Mouse (Mus musculus) heart, embryonic 12.5 days (tissue): ENCODE data around the gene 2010003K11Rik. TPM values are rescaled to one million over a fixed set of nuclear protein-coding genes. Genes with fewer than 3 reads are reported as not detected.
"Not testable (repeated sequence)": the region's sequence is repeated elsewhere in the genome, so short reads cannot be mapped to it uniquely, and the experiment has no call there.

Experiments used
- ATAC-seq: fragments of 200-750 bp; cut with Nextera tagmentation; 2 replicates; pipeline ENCODE4 v1.8.0; 2017; ENCODE audit warnings: moderate TSS enrichment, moderate library complexity; ENCODE audit not compliant: insufficient number of reproducible peaks, low FRiP score
- H3K27ac ChIP-seq: fragments of 300-500 bp; sonication (generic); 2 replicates; pipeline ENCODE4 v1.5.1; 2016; ENCODE audit warnings: mild to moderate bottlenecking, moderate library complexity; ENCODE audit not compliant: poor library complexity, severe bottlenecking
- H3K27me3 ChIP-seq: fragments of 300-500 bp; sonication (generic); replicated peaks from 2 replicates; pipeline ENCODE4 v1.6.1; 2016; ENCODE audit warnings: mild to moderate bottlenecking, moderate library complexity
- H3K36me3 ChIP-seq: fragments of 300-500 bp; sonication (generic); 2 replicates; pipeline ENCODE4 v1.6.1; 2016; ENCODE audit warnings: mild to moderate bottlenecking, moderate library complexity
- H3K4me1 ChIP-seq: fragments of 300-500 bp; sonication (generic); replicated peaks from 2 replicates; pipeline ENCODE4 v1.6.1; 2016; ENCODE audit warnings: mild to moderate bottlenecking
- H3K4me2 ChIP-seq: fragments of 300-500 bp; sonication (generic); 2 replicates; pipeline ENCODE4 v1.6.1; 2016; ENCODE audit warnings: mild to moderate bottlenecking, moderate library complexity
- H3K4me3 ChIP-seq: fragments of 300-500 bp; sonication (generic); 2 replicates; pipeline ENCODE4 v1.5.1; 2016; ENCODE audit warnings: mild to moderate bottlenecking
- H3K9ac ChIP-seq: fragments of 300-500 bp; sonication (generic); 2 replicates; pipeline ENCODE4 v1.6.1; 2016; ENCODE audit warnings: mild to moderate bottlenecking, moderate library complexity
- H3K9me3 ChIP-seq: fragments of 300-500 bp; sonication (generic); replicated peaks from 2 replicates; pipeline ENCODE4 v1.6.1; 2016; ENCODE audit warnings: mild to moderate bottlenecking, moderate library complexity
- WGBS: fragments of 180-500 bp; shearing (Covaris S2); methylation state at CpG from one replicate; pipeline ENCODE4 v1.1.7; 2016; 5-methylcytosine and 5-hydroxymethylcytosine counted together
- polyA plus RNA-seq: library from polyadenylated mRNA; unstranded; fragments of >200 nt; fragmentation: Nextera tagmentation; extraction: Ambion mirVana; gene quantifications from 2 replicates; pipeline ENCODE4 v1.2.1, GENCODE M21; 2016

The 2010003K11Rik gene
- polyA plus RNA-seq, 1 experiment from 2014 or later = not detected

GRCm38 (mm10) chr19:4454040-4454439 is 44.3 kb downstream of the 2010003K11Rik start:
- not testable (repeated sequence) for H3K9ac ChIP-seq, H3K4me1 ChIP-seq, H3K9me3 ChIP-seq, H3K4me2 ChIP-seq, H3K27me3 ChIP-seq, H3K4me3 ChIP-seq, H3K36me3 ChIP-seq, ATAC-seq, H3K27ac ChIP-seq
- WGBS = 43% methylated on average over 1 of the region's 1 CpGs

DNA sequence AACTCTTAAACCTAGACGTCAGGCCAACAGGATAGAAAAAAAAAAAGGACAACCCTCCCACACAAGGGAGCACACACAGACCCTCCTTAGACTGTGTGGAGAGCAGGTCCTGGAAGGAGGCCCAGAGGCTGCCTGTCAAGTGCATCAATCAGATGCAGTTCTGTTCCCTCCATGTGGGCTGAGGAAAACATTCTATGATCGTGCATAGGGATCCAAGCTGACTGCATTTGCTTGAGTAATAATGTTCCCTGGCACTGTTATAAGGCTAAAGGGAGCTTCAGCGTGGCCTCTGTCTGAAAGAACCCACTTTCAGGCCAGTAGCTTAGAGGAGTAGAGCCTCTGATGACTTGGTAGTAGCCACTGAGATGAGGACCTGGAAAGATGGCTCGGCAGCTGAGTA is 45.9 kb downstream of the 2010003K11Rik start:
- no peaks in the 10 kb centered on the region for H3K9me3 ChIP-seq
- H3K4me1 ChIP-seq = no peaks in the 10 kb centered on the region
- no peak for ATAC-seq
- 41% methylated on average over 4 of the region's 4 CpGs for WGBS
- H3K27me3 ChIP-seq = 0 out of 2 replicates have a peak, but pooled peaks cover 4% of the 10 kb centered on the region
- H3K4me3 ChIP-seq = no peak overlapping the region
- H3K4me2 ChIP-seq = no peak overlapping the region
- H3K9ac ChIP-seq = no peak overlapping the region
- H3K36me3 ChIP-seq = 0 out of 2 replicates have a peak, but pooled peaks cover 1% of the 10 kb centered on the region
- H3K27ac ChIP-seq = no peak overlapping the region

GRCm38 (mm10) chr19:4451965-4452364 is 46.4 kb downstream of the 2010003K11Rik start:
- Histone ChIP-seq H3K27me3 (0 out of 2 replicates have a peak, but pooled peaks cover 4% of the 10 kb centered on the region), H3K4me2 (no peak overlapping the region), H3K9ac (no peak overlapping the region), H3K36me3 (0 out of 2 replicates have a peak, but pooled peaks cover 2% of the 10 kb centered on the region), H3K4me1 (no peaks in the 10 kb centered on the region), H3K4me3 (no peak overlapping the region), H3K27ac (no peak overlapping the region), H3K9me3 (no peaks in the 10 kb centered on the region)
- WGBS = 33% methylated on average over 5 of the region's 5 CpGs
- no peak for ATAC-seq

DNA sequence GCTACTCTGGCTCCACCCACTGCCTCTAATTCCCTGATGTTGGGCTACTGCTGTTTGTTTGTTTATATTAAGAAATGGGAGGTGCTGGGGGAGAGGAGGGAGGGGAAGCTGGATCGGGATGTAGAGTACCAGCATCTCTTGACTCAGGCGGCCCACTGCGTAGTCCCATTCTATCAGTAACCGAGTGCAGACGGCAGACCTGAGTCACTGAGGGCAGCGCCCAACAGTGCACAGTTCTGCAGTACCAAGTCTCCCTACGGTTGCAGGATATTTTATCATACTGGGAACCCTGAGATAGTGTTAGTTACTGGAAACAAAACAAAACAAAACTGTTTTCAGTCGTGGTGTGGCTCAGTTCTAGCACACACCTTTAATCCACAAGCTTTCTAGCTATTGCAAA is 47.3 kb downstream of the 2010003K11Rik start:
- Histone ChIP-seq H3K9ac (no peak overlapping the region), H3K36me3 (0 out of 2 replicates have a peak, but pooled peaks cover 3% of the 10 kb centered on the region), H3K27me3 (0 out of 2 replicates have a peak, but pooled peaks cover 4% of the 10 kb centered on the region), H3K9me3 (no peaks in the 10 kb centered on the region), H3K4me2 (no peak overlapping the region), H3K4me3 (no peak overlapping the region), H3K27ac (no peak overlapping the region), H3K4me1 (no peaks in the 10 kb centered on the region)
- WGBS = 38% methylated on average over 8 of the region's 8 CpGs
- no peak for ATAC-seq

DNA sequence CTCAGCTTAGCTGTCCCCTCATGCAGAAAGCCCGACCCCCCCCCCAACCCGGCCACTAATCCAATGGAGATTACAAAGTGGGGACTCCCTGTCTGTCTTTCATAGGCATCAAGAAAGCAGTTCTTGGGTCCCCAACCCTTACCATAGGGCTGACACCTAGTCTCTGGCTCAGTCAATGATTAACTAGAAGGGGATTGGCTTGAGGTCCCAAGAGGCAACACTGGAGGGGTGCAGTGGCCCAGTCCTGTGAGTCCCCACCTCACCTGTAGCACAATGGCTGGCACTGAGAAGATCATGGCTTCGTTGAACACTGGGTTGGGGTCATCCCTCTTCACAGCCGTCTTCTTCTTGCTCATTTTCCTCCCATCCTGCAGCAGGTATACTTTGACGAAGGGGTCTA is 47.7 kb downstream of the 2010003K11Rik start:
- H3K36me3 ChIP-seq = peaks cover 7% of the 10 kb centered on the region; the same call in 1 of the 2 replicates
- no peak overlapping the region for H3K27ac ChIP-seq
- H3K27me3 ChIP-seq = 0 out of 2 replicates have a peak, but pooled peaks cover 4% of the 10 kb centered on the region
- H3K9ac ChIP-seq = no peak overlapping the region
- no peaks in the 10 kb centered on the region for H3K4me1 ChIP-seq
- H3K9me3 ChIP-seq = no peaks in the 10 kb centered on the region
- H3K4me2 ChIP-seq = no peak overlapping the region
- no peak for ATAC-seq
- no peak overlapping the region for H3K4me3 ChIP-seq
- WGBS = 64% methylated on average over 5 of the region's 5 CpGs

- H3K36me3 ChIP-seq = peaks cover 9% of the 10 kb centered on the region; the same call in 1 of the 2 replicates
- H3K9me3 ChIP-seq = no peaks in the 10 kb centered on the region
- H3K27ac ChIP-seq = no peak overlapping the region
- no peak overlapping the region for H3K4me2 ChIP-seq
- H3K9ac ChIP-seq = no peak overlapping the region
- no peak for ATAC-seq
- H3K27me3 ChIP-seq = no peaks in the 10 kb centered on the region
- H3K4me3 ChIP-seq = no peak overlapping the region
- no peaks in the 10 kb centered on the region for H3K4me1 ChIP-seq
- 90% methylated on average over 9 of the region's 9 CpGs for WGBS
Observed at GRCm38 (mm10) chr19:4449230-4449629, 49.2 kb downstream of the 2010003K11Rik start.

DNA sequence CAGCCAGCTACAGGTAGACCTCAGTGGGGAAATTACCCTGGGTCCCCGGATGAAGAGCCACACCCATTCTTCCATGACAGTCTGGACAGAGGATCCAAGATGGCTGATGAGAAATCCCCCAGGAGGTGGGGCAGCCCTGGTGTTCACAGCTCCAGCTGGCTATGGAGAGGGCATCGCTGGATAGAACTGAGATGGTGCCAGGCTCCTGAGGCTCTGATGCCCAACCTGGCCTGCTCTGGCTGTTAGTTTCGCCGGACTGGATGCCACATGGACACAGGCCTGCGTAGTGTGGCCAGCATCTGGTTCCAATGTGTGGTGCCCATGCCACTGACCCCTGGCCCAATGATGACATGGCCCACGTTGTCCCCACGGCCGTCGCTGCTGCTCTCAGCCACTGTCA is 50.9 kb downstream of the 2010003K11Rik start:
- Histone ChIP-seq H3K9me3 (no peaks in the 10 kb centered on the region; the same call in 1 of the 2 replicates), H3K4me2 (no peak overlapping the region), H3K36me3 (peaks cover 9% of the 10 kb centered on the region; the same call in 1 of the 2 replicates), H3K27me3 (no peaks in the 10 kb centered on the region), H3K27ac (no peak overlapping the region), H3K9ac (no peak overlapping the region), H3K4me3 (no peak overlapping the region), H3K4me1 (0 out of 2 replicates have a peak, but pooled peaks cover under 1% of the 10 kb centered on the region)
- ATAC-seq = no peak
- 82% methylated on average over 9 of the region's 9 CpGs for whole genome bisulfite sequencing

Other genes starting within 250 kb of the 2010003K11Rik start
- gene Ssh3, start 229.4 kb downstream of the 2010003K11Rik start, polyA plus RNA-seq = 4.5 and 4.7 TPM in 2 replicates
- 1.6 and 2.0 TPM in 2 replicates for gene Ankrd13d, start 215.4 kb downstream of the 2010003K11Rik start, polyA plus RNA-seq
- 12.6 and 15.6 TPM in 2 replicates for gene Grk2, start 192.4 kb downstream of the 2010003K11Rik start, polyA plus RNA-seq
- gene Kdm2a, start 100.3 kb downstream of the 2010003K11Rik start, polyA plus RNA-seq = 50.9 and 57.7 TPM in 2 replicates
- 23.8 and 25.6 TPM in 2 replicates for gene Rhod, start 59.2 kb downstream of the 2010003K11Rik start, polyA plus RNA-seq
- 1.3 TPM in 2 replicates for gene Syt12, start 21.1 kb downstream of the 2010003K11Rik start, polyA plus RNA-seq
- 15.9 and 16.6 TPM in 2 replicates for gene Pcx, start 11.9 kb upstream of the 2010003K11Rik start, polyA plus RNA-seq
- 7.6 and 8.0 TPM in 2 replicates for gene Lrfn4, start 117.1 kb upstream of the 2010003K11Rik start, polyA plus RNA-seq
- 36.5 and 38.3 TPM in 2 replicates for gene Rce1, start 127.1 kb upstream of the 2010003K11Rik start, polyA plus RNA-seq
- 1.2 and 2.0 TPM in 2 replicates for gene Gm960, start 200.1 kb upstream of the 2010003K11Rik start, polyA plus RNA-seq
- gene Sptbn2, start 212.6 kb upstream of the 2010003K11Rik start, polyA plus RNA-seq = 0.26 TPM in 2 replicates